Mouse (Mus musculus) embryonic facial prominence, embryonic 12.5 days (tissue): Measurements from ENCODE around the gene Dexi. TPM values are rescaled to one million over a fixed set of nuclear protein-coding genes. Genes with fewer than 3 reads are reported as not detected.

ENCODE experiments used
- ATAC-seq: fragments of 200-750 bp; cut with Nextera tagmentation; 2 replicates; pipeline ENCODE4 v1.8.0; 2017; ENCODE audit not compliant: insufficient number of reproducible peaks, insufficient read depth, low FRiP score, low TSS enrichment
- H3K27ac ChIP-seq: fragments of 300-500 bp; sonication (generic); 2 replicates; pipeline ENCODE4 v1.5.1; 2016; ENCODE audit warnings: mild to moderate bottlenecking
- H3K27me3 ChIP-seq: fragments of 300-500 bp; sonication (generic); 2 replicates; pipeline ENCODE4 v1.6.1; 2016; ENCODE audit warnings: mild to moderate bottlenecking, moderate library complexity
- H3K36me3 ChIP-seq: fragments of 300-500 bp; sonication (generic); 2 replicates; pipeline ENCODE4 v1.6.1; 2016; ENCODE audit warnings: mild to moderate bottlenecking
- H3K4me1 ChIP-seq: fragments of 300-500 bp; sonication (generic); 2 replicates; pipeline ENCODE4 v1.6.1; 2016
- H3K4me2 ChIP-seq: fragments of 300-500 bp; sonication (generic); replicated peaks from 2 replicates; pipeline ENCODE4 v1.6.1; 2016; ENCODE audit warnings: mild to moderate bottlenecking, moderate library complexity
- H3K4me3 ChIP-seq: fragments of 300-500 bp; sonication (generic); 2 replicates; pipeline ENCODE4 v1.5.1; 2016; ENCODE audit warnings: mild to moderate bottlenecking
- H3K9ac ChIP-seq: fragments of 300-500 bp; sonication (generic); 2 replicates; pipeline ENCODE4 v1.6.1; 2016; ENCODE audit warnings: mild to moderate bottlenecking, moderate library complexity
- H3K9me3 ChIP-seq: fragments of 300-500 bp; sonication (generic); 2 replicates; pipeline ENCODE4 v1.6.1; 2016; ENCODE audit warnings: mild to moderate bottlenecking, moderate library complexity
- WGBS: fragments of 180-500 bp; shearing (Covaris S2); methylation state at CpG from one replicate; pipeline ENCODE4 v1.1.7; 2016; 5-methylcytosine and 5-hydroxymethylcytosine counted together
- polyA plus RNA-seq: library from polyadenylated mRNA; unstranded; fragments of >200 nt; fragmentation: Nextera tagmentation; extraction: Ambion mirVana; gene quantifications from 2 replicates; pipeline ENCODE4 v1.2.1, GENCODE M21; 2016

The Dexi gene
- polyA plus RNA-seq, 1 experiment from 2014 or later = 32.9 TPM

GRCm38 (mm10) chr16:10565278-10565885, 22.5 kb upstream of the Dexi start:
- no peak overlapping the region for H3K9ac ChIP-seq
- WGBS = 39% methylated on average over 4 of the region's 4 CpGs
- H3K27ac ChIP-seq = no peak overlapping the region
- peaks cover 8% of the 10 kb centered on the region for H3K4me1 ChIP-seq
- no peak overlapping the region for H3K4me2 ChIP-seq
- peaks cover 21% of the 10 kb centered on the region for H3K36me3 ChIP-seq
- 0 out of 2 replicates have a peak, but pooled peaks have one; percentile 44 for ATAC-seq
- no peaks in the 10 kb centered on the region for H3K9me3 ChIP-seq
- no peak overlapping the region for H3K4me3 ChIP-seq
- H3K27me3 ChIP-seq = no peaks in the 10 kb centered on the region

DNA sequence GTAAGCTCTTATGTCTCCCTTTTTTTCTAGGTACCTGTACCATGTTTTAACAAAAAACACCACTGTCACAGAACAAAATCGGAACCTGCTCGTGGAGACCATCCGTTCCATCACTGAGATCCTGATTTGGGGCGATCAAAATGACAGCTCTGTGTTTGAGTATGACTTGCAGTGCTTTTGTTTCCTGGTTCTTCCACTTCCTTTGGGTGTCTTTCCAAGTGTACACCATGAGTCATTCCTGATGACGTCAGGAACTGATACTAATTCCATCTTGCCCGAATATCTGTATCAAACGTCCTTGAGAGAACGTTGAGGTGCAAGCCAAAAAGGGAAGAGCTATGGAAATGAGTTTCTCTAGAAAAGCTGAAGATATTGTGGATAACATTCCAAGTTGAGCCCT, 17.1 kb upstream of the Dexi start:
- no peak overlapping the region for H3K4me2 ChIP-seq
- no peaks in the 10 kb centered on the region for H3K9me3 ChIP-seq
- no peaks in the 10 kb centered on the region for H3K4me1 ChIP-seq
- H3K9ac ChIP-seq = no peak overlapping the region
- WGBS = 89% methylated on average over 8 of the region's 8 CpGs
- no peak for ATAC-seq
- peaks cover 13% of the 10 kb centered on the region for H3K36me3 ChIP-seq
- H3K27ac ChIP-seq = no peak overlapping the region
- H3K27me3 ChIP-seq = no peaks in the 10 kb centered on the region
- no peak overlapping the region for H3K4me3 ChIP-seq

GRCm38 (mm10) chr16:10553858-10554257, 11.0 kb upstream of the Dexi start:
- Histone ChIP-seq H3K9me3 (no peaks in the 10 kb centered on the region), H3K4me1 (no peaks in the 10 kb centered on the region; the same call in 1 of the 2 replicates), H3K27me3 (no peaks in the 10 kb centered on the region), H3K27ac (no peak overlapping the region), H3K4me3 (no peak overlapping the region), H3K36me3 (no peaks in the 10 kb centered on the region), H3K9ac (no peak overlapping the region), H3K4me2 (no peak overlapping the region)
- 83% methylated on average over 2 of the region's 2 CpGs for WGBS
- no peak for ATAC-seq

GRCm38 (mm10) chr16:10551592-10551991, 8.7 kb upstream of the Dexi start:
- 68% methylated on average over 4 of the region's 4 CpGs for WGBS
- Histone ChIP-seq H3K27me3 (no peaks in the 10 kb centered on the region), H3K27ac (no peak overlapping the region), H3K4me1 (peaks cover under 1% of the 10 kb centered on the region), H3K4me2 (no peak overlapping the region), H3K9me3 (no peaks in the 10 kb centered on the region), H3K36me3 (no peaks in the 10 kb centered on the region), H3K9ac (no peak overlapping the region), H3K4me3 (no peak overlapping the region)
- ATAC-seq = no peak

- no peak overlapping the region for H3K9ac ChIP-seq
- no peaks in the 10 kb centered on the region for H3K27me3 ChIP-seq
- H3K9me3 ChIP-seq = no peaks in the 10 kb centered on the region
- ATAC-seq = no peak
- no peak overlapping the region for H3K4me2 ChIP-seq
- no peak overlapping the region for H3K27ac ChIP-seq
- H3K4me1 ChIP-seq = peaks cover 9% of the 10 kb centered on the region
- no peaks in the 10 kb centered on the region for H3K36me3 ChIP-seq
- WGBS = 80% methylated on average over 2 of the region's 2 CpGs
- H3K4me3 ChIP-seq = no peak overlapping the region
Observed at GRCm38 (mm10) chr16:10549600-10549999, 6.7 kb upstream of the Dexi start.

DNA sequence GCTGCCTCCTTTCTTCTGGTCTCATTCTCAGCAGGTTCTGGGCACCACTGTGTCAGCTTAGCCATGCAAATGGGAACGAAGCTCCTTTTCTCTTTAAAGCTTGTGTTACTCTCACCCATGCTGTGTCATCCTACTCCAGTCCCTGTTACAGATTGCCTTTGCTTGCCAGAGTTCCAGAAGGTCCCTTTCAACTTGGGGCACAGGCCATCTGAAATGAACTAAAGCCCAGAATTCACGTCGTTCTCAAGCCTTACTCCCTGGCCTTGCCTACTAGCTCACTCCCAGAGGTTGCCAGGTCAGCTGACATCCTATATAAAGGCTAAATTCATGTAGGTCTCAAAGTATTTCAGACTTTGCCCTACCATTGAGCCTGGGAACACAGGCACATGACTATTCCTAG, 6.1 kb upstream of the Dexi start:
- 63% methylated on average over 3 of the region's 3 CpGs for WGBS
- no peak overlapping the region for H3K4me2 ChIP-seq
- no peaks in the 10 kb centered on the region for H3K36me3 ChIP-seq
- H3K27me3 ChIP-seq = no peaks in the 10 kb centered on the region
- no peak overlapping the region for H3K9ac ChIP-seq
- no peak overlapping the region for H3K27ac ChIP-seq
- no peak overlapping the region for H3K4me3 ChIP-seq
- H3K9me3 ChIP-seq = no peaks in the 10 kb centered on the region
- no peak for ATAC-seq
- H3K4me1 ChIP-seq = peaks cover 9% of the 10 kb centered on the region

- H3K9me3 ChIP-seq = no peaks in the 10 kb centered on the region
- WGBS = 71% methylated on average over 3 of the region's 3 CpGs
- H3K9ac ChIP-seq = no peak overlapping the region
- no peak overlapping the region for H3K4me2 ChIP-seq
- H3K4me3 ChIP-seq = no peak overlapping the region
- no peak for ATAC-seq
- H3K27ac ChIP-seq = no peak overlapping the region
- peaks cover 12% of the 10 kb centered on the region for H3K4me1 ChIP-seq
- H3K27me3 ChIP-seq = no peaks in the 10 kb centered on the region
- H3K36me3 ChIP-seq = no peaks in the 10 kb centered on the region
Observed at GRCm38 (mm10) chr16:10546865-10547264, 4.0 kb upstream of the Dexi start.

DNA sequence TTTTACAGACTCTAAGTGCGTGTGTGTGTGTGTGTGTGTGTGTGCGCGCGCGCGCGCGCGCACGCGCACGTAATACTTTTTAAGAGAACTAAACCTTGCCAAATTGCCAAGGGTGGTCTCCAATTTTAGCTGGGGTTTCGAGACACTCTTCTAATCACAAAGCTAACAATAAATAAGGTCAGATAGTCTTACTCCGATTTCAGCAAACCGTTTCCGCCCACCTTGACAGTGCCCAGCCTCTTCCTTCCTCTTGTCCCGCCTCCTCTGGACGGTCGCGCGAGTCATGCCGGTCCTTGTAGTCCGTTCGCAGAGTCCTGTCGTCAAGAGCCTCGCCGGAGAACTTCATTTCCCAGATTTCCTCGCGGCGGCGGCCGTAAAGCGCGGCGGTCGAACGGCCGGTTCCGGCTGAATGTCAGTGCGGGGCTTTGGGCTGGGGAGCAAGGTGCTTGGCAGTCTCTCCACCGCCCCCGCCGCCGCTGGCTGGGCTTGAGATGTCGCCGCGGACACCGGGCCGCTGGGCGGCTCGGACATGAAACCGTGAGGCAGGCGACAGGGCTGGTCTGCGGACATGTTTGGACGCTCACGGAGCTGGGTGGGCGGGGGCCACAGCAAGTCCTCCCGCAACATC, 2.3 kb upstream of the Dexi start, which contains the start of gene Clec16a:
Gene Clec16a (plus strand): TSS at position 345 of the 628 bp plus-strand sequence.
- peak; percentile 82 for ATAC-seq
- peaks cover 30% of the 10 kb centered on the region for H3K4me1 ChIP-seq

GRCm38 (mm10) chr16:10542266-10542665, 588 bp downstream of the Dexi start:
- peak; percentile 8; the same call in 1 of the 2 replicates for ATAC-seq
- Histone ChIP-seq H3K9ac (peak overlapping the region; percentile 89), H3K4me2 (peak overlapping the region; percentile 81), H3K4me1 (peaks cover 43% of the 10 kb centered on the region), H3K27ac (peak overlapping the region; percentile 86), H3K36me3 (no peaks in the 10 kb centered on the region), H3K27me3 (no peaks in the 10 kb centered on the region), H3K9me3 (no peaks in the 10 kb centered on the region), H3K4me3 (peak overlapping the region; percentile 79)
- 4% methylated on average over 22 of the region's 22 CpGs for WGBS

More for the DNA sequence above, 2.3 kb upstream of the Dexi start, which contains the start of gene Clec16a:
- Histone ChIP-seq H3K4me3 (peak within 1 kb of the TSS; percentile 91), H3K27ac (peak within 1 kb of the TSS; percentile 76; the same call in 1 of the 2 replicates), H3K9ac (peak within 1 kb of the TSS; percentile 82), H3K4me2 (peak within 1 kb of the TSS; percentile 77), H3K9me3 (no peaks in the 10 kb centered on the region), H3K36me3 (no peaks in the 10 kb centered on the region), H3K27me3 (no peaks in the 10 kb centered on the region)
- WGBS = under 1% methylated on average over 58 of the region's 58 CpGs

- peaks cover 42% of the 10 kb centered on the region for H3K4me1 ChIP-seq
- no peaks in the 10 kb centered on the region for H3K36me3 ChIP-seq
- WGBS = 38% methylated on average over 7 of the region's 7 CpGs
- H3K9me3 ChIP-seq = no peaks in the 10 kb centered on the region
- H3K4me3 ChIP-seq = peak overlapping the region; percentile 79
- no peak for ATAC-seq
- H3K27ac ChIP-seq = 0 out of 2 replicates have a peak overlapping the region, but pooled peaks have one; percentile 41
- no peaks in the 10 kb centered on the region for H3K27me3 ChIP-seq
- peak overlapping the region; percentile 81 for H3K4me2 ChIP-seq
- peak overlapping the region; percentile 89 for H3K9ac ChIP-seq
Observed at GRCm38 (mm10) chr16:10541598-10541930, 1.3 kb downstream of the Dexi start.

DNA sequence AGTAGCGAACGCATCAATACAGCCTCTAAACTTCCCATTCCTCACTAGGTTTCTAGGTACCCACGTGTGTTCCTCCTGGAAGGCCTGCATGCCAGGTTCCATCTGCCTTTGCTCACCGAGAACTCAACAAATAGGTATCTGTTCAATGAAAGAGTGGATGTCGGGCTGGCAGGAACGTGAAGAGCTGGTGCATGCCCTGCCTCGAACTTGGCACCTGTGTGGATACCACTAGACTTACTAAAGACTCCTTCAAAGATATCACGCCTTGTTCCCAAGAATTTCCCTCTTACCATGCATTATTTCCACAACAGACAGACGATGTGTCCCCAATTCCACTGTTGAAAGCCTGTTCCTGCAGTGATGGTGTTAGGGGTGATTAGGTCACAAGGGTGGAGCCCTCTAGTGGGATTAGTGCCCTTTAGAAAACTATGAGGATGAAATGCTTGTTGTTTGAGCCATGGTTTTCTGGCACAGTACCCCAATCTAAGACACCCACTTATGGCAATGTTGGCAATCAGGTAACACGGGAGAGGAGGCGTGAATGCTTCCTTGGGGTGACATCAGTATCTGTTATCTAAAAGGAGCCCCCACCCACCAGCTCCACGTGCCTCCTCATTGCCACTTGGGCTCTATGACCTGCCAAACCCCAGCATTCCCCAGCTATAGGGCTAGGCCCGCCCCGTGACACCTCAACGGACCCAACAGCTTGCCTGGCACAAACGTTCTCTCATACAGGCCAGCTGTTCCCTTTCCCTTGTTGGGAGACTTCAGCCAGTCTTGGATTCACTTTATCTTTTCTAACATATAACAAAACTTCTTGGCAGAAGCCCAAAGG, 1.9 kb downstream of the Dexi start:
- H3K4me2 ChIP-seq = peak overlapping the region; percentile 81
- 0 out of 2 replicates have a peak, but pooled peaks cover 4% of the 10 kb centered on the region for H3K36me3 ChIP-seq
- H3K27ac ChIP-seq = no peak overlapping the region
- peak overlapping the region; percentile 79 for H3K4me3 ChIP-seq
- H3K9me3 ChIP-seq = no peaks in the 10 kb centered on the region
- peaks cover 36% of the 10 kb centered on the region for H3K4me1 ChIP-seq
- H3K27me3 ChIP-seq = no peaks in the 10 kb centered on the region
- 79% methylated on average over 16 of the region's 16 CpGs for WGBS
- peak overlapping the region; percentile 89; the same call in 1 of the 2 replicates for H3K9ac ChIP-seq
- no peak for ATAC-seq
